Mouse (Mus musculus) cerebellum, adult 2 months (tissue): ENCODE results near the gene Pdxdc1.

Source experiments
- CTCF ChIP-seq: fragments of 200-500 bp; IDR thresholded peaks from 2 replicates; pipeline ENCODE4 v1.5.1; 2011; ENCODE audit warnings: low read depth, mild to moderate bottlenecking, control low read depth, low read length, moderate library complexity, borderline replicate concordance; ENCODE audit not compliant: insufficient read depth
- POLR2A ChIP-seq: fragments of 200-500 bp; IDR thresholded peaks from 2 replicates; pipeline ENCODE4 v1.6.1; 2011; ENCODE audit warnings: low read length, control low read depth, borderline replicate concordance; ENCODE audit not compliant: insufficient read depth

DNA sequence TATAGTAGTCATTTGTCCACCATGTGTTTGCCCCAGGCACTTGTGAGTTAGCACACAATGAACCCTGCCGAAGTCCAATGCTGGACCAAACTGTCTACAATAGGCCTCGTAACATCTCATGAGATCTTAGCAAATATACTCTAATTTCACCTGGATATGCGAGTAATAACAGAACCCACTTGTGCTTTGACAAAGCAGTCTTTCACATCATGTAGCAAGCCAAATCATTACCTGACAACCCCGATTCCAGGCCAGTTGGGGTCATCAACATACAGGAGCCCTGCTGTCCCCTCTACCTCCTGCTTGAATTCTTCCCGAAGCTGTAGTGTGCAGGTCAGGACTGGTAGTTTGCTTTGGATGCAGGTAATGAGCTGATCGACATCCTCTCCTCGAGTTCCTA is 62.9 kb downstream of the Pdxdc1 start:
- TF ChIP-seq CTCF (no peak), POLR2A (no peak)
